Mouse (Mus musculus) forebrain, embryonic 16.5 days (tissue): ENCODE data around the gene Bcat1. TPM values are rescaled to one million over a fixed set of nuclear protein-coding genes. Genes with fewer than 3 reads are reported as not detected.

Experiments used
- ATAC-seq: fragments of 200-750 bp; cut with Nextera tagmentation; 2 replicates; pipeline ENCODE4 v1.8.0; 2017; ENCODE audit warnings: mild to moderate bottlenecking, moderate library complexity
- H3K27ac ChIP-seq: fragments of 300-500 bp; sonication (generic); 2 replicates; pipeline ENCODE4 v1.5.1; 2014; ENCODE audit warnings: low read length, control low read depth
- H3K27me3 ChIP-seq: fragments of 300-500 bp; sonication (generic); replicated peaks from 2 replicates; pipeline ENCODE4 v1.6.1; 2014; ENCODE audit warnings: low read length; ENCODE audit not compliant: control insufficient read depth, insufficient read depth
- H3K36me3 ChIP-seq: fragments of 300-500 bp; sonication (generic); 2 replicates; pipeline ENCODE4 v1.6.1; 2014; ENCODE audit not compliant: control insufficient read depth, insufficient read depth
- H3K4me1 ChIP-seq: fragments of 300-500 bp; sonication (generic); replicated peaks from 2 replicates; pipeline ENCODE4 v1.6.1; 2014; ENCODE audit warnings: low read length; ENCODE audit not compliant: control insufficient read depth, insufficient read depth
- H3K4me2 ChIP-seq: fragments of 300-500 bp; sonication (generic); 2 replicates; pipeline ENCODE4 v1.6.1; 2014; ENCODE audit warnings: mild to moderate bottlenecking, low read length, control low read depth
- H3K4me3 ChIP-seq: fragments of 300-500 bp; sonication (generic); replicated peaks from 2 replicates; pipeline ENCODE4 v1.5.1; 2014; ENCODE audit warnings: mild to moderate bottlenecking, low read length, control low read depth
- H3K9ac ChIP-seq: fragments of 300-500 bp; sonication (generic); replicated peaks from 2 replicates; pipeline ENCODE4 v1.6.1; 2014; ENCODE audit warnings: low read depth, low read length, control low read depth
- H3K9me3 ChIP-seq: fragments of 300-500 bp; sonication (generic); 2 replicates; pipeline ENCODE4 v1.6.1; 2016; ENCODE audit warnings: low read length; ENCODE audit not compliant: control insufficient read depth
- WGBS: fragments of 180-500 bp; shearing (Covaris S2); extraction: QIAGEN DNeasy Blood & Tissue Kit; methylation state at CpG from one replicate; pipeline ENCODE4 v1.1.7; 2014; 5-methylcytosine and 5-hydroxymethylcytosine counted together
- polyA plus RNA-seq: library from polyadenylated mRNA; unstranded; fragments of >200 nt; fragmentation: Nextera tagmentation; extraction: Ambion mirVana; gene quantifications from 2 replicates; pipeline ENCODE4 v1.2.1, GENCODE M21; 2015

Bcat1 gene
- polyA plus RNA-seq, 1 experiment from 2014 or later: 110 TPM

DNA sequence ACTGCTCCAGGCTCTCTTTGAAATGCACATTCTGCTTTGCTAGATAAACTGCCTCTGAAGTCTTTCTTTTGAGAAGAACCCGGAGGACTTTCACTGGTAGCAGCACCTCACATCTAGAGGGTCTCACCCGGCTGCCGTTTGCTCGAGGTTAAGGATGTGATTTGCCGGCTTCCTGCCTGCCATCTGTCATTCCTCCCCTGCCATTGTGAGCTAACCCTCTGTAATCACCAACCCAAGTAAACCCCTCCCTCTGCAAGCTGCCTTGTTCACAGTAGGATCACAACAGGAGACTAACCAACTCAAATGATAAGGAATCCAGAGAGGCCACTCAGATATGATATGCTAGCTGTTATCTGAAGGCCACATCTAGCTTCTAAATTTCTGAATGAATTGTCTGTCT, 53.6 kb downstream of the Bcat1 start:
- Histone ChIP-seq H3K9ac (no peak overlapping the region), H3K27me3 (no peaks in the 10 kb centered on the region), H3K4me2 (no peak overlapping the region), H3K4me3 (no peak overlapping the region), H3K9me3 (no peaks in the 10 kb centered on the region; the same call in 1 of the 2 replicates), H3K27ac (no peak overlapping the region), H3K4me1 (no peaks in the 10 kb centered on the region), H3K36me3 (peaks cover 36% of the 10 kb centered on the region)
- ATAC-seq: no peak
- WGBS: 59% methylated on average over 5 of the region's 5 CpGs

DNA sequence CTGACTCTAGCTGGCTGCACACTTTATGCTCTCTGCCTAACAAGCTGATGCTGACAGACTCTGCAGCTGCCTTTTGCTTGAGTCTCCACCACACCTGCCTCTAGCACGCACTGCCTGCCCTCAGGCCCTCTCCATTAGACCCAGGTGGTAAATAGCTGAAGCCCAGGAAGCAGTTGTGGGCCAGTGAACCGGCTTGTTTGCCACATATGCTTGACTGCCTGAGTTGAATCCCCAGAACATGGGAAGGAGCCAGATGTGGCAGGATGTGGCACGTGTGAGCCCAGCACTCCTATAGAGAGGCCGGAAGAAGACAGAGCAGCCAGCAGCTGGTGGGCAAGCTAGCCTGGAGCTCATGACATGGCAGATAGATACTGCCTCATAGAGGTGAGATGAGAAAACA, 55.4 kb downstream of the Bcat1 start:
- H3K27ac ChIP-seq: no peak overlapping the region
- H3K4me2 ChIP-seq: no peak overlapping the region
- H3K36me3 ChIP-seq: peaks cover 39% of the 10 kb centered on the region
- WGBS: 83% methylated on average over 4 of the region's 4 CpGs
- no peak overlapping the region for H3K4me3 ChIP-seq
- H3K4me1 ChIP-seq: no peaks in the 10 kb centered on the region
- H3K9ac ChIP-seq: no peak overlapping the region
- H3K9me3 ChIP-seq: no peaks in the 10 kb centered on the region; the same call in 1 of the 2 replicates
- no peak for ATAC-seq
- H3K27me3 ChIP-seq: no peaks in the 10 kb centered on the region

DNA sequence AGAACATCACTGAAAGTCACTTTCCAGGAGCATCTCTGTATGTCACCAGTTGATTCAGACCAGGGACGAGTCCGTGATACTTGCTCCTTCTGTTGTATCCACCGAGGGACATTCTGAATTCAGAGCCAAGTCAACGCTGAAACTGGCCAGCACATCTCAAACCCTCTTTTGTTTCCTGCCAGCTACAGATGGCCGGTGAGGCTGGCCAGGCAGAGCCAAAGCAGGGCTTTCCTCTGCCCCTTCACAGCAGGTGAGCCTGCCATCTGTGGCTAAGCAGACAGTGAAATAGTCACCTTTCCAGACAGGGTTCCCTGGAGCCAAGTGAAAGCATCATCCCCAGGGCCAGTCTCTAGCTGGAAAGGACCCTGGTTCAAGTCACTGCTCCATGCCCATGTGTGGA, 57.7 kb downstream of the Bcat1 start:
- 60% methylated on average over 5 of the region's 5 CpGs for WGBS
- Histone ChIP-seq H3K4me1 (no peaks in the 10 kb centered on the region), H3K9me3 (peaks cover 5% of the 10 kb centered on the region; the same call in 1 of the 2 replicates), H3K4me2 (no peak overlapping the region), H3K27me3 (no peaks in the 10 kb centered on the region), H3K36me3 (peaks cover 42% of the 10 kb centered on the region), H3K9ac (no peak overlapping the region), H3K4me3 (no peak overlapping the region), H3K27ac (no peak overlapping the region)
- no peak for ATAC-seq

DNA sequence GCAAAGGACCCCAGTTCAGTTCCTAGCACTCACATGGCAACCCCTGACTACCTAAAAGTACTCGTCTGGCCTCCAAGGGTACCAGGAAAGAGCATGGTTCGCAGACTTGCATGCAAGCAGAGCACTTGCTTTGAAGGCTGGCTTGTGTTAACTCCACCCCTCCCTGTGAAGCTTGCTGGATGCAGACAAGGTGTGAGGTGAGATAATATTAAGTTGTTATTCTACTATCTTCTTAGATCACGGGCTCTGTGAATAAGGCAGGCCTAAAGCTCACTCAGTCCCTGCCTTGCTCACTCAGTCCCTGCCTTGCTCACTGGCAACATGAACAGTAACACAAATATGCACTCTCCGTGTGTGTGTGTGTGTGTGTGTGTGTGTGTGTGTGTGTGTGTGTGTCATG, 58.5 kb downstream of the Bcat1 start:
- Histone ChIP-seq H3K36me3 (peaks cover 38% of the 10 kb centered on the region), H3K9ac (no peak overlapping the region), H3K4me3 (no peak overlapping the region), H3K4me1 (no peaks in the 10 kb centered on the region), H3K27ac (no peak overlapping the region), H3K27me3 (no peaks in the 10 kb centered on the region), H3K4me2 (no peak overlapping the region), H3K9me3 (0 out of 2 replicates have a peak, but pooled peaks cover 5% of the 10 kb centered on the region)
- no peak for ATAC-seq
- WGBS: 93% methylated on average over 4 of the region's 4 CpGs

DNA sequence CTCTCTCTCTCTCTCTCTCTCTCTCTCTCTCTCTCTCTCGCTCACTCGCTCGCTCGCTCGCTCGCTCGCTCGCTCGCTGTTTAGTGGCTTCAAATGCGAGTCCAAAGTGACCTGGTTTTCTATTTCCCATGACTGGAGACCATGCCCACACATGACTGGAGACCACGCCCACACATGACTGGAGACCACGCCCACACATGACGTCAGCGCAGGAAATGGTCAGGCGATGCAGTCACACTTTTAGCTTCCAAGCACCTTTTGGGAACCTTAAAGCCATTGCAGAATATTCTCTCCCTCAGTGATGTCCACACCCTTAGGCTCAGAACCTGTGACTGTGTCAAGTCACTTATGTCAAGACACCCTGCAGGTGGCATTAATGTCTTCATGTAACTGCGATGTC, 59.3 kb downstream of the Bcat1 start:
- Histone ChIP-seq H3K9me3 (0 out of 2 replicates have a peak, but pooled peaks cover 5% of the 10 kb centered on the region), H3K27me3 (no peaks in the 10 kb centered on the region), H3K36me3 (peaks cover 35% of the 10 kb centered on the region), H3K4me3 (no peak overlapping the region), H3K27ac (no peak overlapping the region), H3K4me2 (no peak overlapping the region), H3K9ac (no peak overlapping the region), H3K4me1 (no peaks in the 10 kb centered on the region)
- no peak for ATAC-seq
- 97% methylated on average over 16 of the region's 16 CpGs for WGBS

DNA sequence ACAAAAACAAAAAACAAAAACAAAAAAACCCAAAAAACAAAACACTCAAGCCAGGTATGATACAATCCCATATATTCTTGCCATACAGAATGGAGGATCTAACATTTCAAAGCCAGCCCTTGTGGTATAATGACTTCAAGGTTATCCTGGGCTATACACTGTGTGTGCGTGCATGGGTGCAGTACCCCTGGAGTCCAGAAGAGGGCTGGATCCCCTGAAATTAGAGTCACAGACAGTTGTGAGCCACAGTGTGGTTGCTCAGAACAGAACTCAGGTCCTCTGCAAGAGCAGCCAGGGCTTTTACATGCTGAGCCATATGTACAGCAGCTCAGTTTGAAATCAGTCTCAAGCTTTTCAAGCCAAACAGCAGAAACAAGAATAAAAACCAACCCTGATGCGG, 61.0 kb downstream of the Bcat1 start:
- 98% methylated on average over 2 of the region's 2 CpGs for WGBS

DNA sequence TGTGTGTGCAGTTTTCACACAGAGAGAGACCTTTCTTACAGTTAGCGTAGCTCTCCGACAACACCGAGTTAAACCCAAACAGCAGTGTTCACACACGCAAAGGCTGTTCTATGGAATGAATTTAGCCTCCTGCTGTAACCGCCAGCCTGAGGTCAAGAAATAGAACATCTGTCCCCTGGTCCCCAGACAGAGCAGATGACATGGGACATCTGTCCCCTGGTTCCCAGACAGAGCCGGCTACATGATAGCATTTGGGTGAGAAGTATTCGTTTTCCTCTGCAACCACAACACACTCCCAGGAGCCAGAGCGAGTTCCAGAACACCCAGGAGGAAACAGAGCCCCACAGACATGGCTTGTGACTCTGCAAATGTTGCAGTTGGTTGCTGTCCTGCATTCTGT, 63.3 kb downstream of the Bcat1 start:
- WGBS: 81% methylated on average over 8 of the region's 8 CpGs

More for the DNA sequence above, 61.0 kb downstream of the Bcat1 start:
- H3K27ac ChIP-seq: no peak overlapping the region
- no peak for ATAC-seq
- H3K4me1 ChIP-seq: no peaks in the 10 kb centered on the region
- peaks cover 28% of the 10 kb centered on the region for H3K36me3 ChIP-seq
- 0 out of 2 replicates have a peak, but pooled peaks cover 5% of the 10 kb centered on the region for H3K9me3 ChIP-seq
- no peaks in the 10 kb centered on the region for H3K27me3 ChIP-seq
- H3K4me3 ChIP-seq: no peak overlapping the region
- no peak overlapping the region for H3K4me2 ChIP-seq
- H3K9ac ChIP-seq: no peak overlapping the region

DNA sequence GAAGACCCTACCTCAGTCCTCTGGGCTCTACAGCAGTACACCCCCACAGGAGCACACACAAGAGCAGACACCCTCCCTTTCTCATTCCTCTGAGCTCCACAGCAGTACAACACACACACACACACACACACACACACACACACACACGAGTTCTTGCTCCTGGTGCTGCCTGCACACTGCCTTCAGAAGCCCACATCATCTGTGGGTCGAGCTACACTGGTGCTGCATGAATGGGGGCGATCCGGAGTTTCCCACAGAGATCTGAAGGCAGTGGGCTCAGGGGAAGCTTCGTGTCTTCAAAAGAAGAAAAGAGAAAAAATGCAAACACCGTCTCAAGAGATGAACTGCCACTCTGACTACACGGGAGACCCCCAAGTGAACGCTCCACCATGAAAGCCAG, 64.8 kb downstream of the Bcat1 start:
- no peak overlapping the region for H3K4me3 ChIP-seq
- no peak overlapping the region for H3K9ac ChIP-seq
- no peak overlapping the region for H3K27ac ChIP-seq
- no peaks in the 10 kb centered on the region for H3K27me3 ChIP-seq
- WGBS: 79% methylated on average over 8 of the region's 8 CpGs
- peaks cover 25% of the 10 kb centered on the region for H3K36me3 ChIP-seq
- 0 out of 2 replicates have a peak, but pooled peaks cover 5% of the 10 kb centered on the region for H3K9me3 ChIP-seq
- no peak for ATAC-seq
- H3K4me1 ChIP-seq: no peaks in the 10 kb centered on the region
- no peak overlapping the region for H3K4me2 ChIP-seq

More for the DNA sequence above, 63.3 kb downstream of the Bcat1 start:
- no peak overlapping the region for H3K9ac ChIP-seq
- H3K36me3 ChIP-seq: peaks cover 29% of the 10 kb centered on the region
- H3K9me3 ChIP-seq: 0 out of 2 replicates have a peak, but pooled peaks cover 5% of the 10 kb centered on the region
- no peaks in the 10 kb centered on the region for H3K4me1 ChIP-seq
- H3K4me2 ChIP-seq: no peak overlapping the region
- no peaks in the 10 kb centered on the region for H3K27me3 ChIP-seq
- no peak overlapping the region for H3K27ac ChIP-seq
- H3K4me3 ChIP-seq: no peak overlapping the region
- no peak for ATAC-seq

DNA sequence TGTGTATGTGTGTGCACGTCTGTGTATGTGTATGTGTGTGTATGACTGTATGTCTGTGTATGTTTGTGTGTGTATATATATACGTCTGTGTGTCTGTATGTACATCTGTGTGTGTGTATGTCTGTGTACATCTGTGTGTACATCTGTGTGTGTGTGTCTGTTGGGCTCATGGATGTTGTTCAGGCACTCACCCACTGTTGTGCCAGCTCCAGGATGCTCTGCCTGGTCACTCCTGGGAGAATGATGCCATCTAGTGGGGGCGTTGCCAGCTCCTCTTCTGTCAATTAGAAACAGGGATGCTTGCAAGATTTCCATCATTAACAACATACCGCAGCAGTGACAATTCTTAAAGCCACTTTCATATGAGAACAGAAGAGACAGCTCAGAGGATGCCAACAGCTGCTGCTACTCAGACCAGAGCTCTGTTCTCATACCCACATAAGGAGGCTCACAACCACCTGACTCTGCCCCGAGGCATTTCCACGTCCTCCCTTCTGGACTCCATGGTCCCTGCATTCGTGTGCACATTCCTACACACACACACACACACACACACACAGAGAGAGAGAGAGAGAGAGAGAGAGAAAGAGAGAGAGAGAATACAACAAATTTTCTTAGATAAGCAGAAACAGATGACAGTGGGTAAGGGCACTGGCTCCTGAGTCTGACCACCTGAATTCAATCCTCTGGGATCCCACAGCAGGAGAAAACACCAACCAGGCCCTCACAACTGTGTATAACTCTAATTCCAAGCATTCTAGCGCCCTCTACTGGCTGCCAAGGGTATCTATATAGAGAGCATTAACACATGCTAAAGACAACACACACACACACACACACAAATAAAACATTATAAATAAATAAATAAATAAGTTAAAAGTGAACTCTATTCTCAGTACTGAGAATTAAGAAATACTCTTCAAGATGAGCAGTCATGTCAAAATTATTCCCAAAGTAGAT, 65.8 kb downstream of the Bcat1 start:
- H3K27ac ChIP-seq: no peak overlapping the region
- H3K4me2 ChIP-seq: no peak overlapping the region
- H3K36me3 ChIP-seq: peaks cover 19% of the 10 kb centered on the region
- no peaks in the 10 kb centered on the region for H3K4me1 ChIP-seq
- 0 out of 2 replicates have a peak, but pooled peaks cover 3% of the 10 kb centered on the region for H3K9me3 ChIP-seq
- no peak overlapping the region for H3K9ac ChIP-seq
- H3K4me3 ChIP-seq: no peak overlapping the region
- peak; percentile 39; the same call in 1 of the 2 replicates for ATAC-seq
- H3K27me3 ChIP-seq: no peaks in the 10 kb centered on the region
- WGBS: 75% methylated on average over 8 of the region's 8 CpGs
